Mouse (Mus musculus) kidney, embryonic 14.5 days (tissue): ENCODE data around the gene Cst11. TPM values are rescaled to one million over a fixed set of nuclear protein-coding genes. Genes with fewer than 3 reads are reported as not detected.

Source experiments
- polyA plus RNA-seq: library from polyadenylated mRNA; unstranded; fragments of >200 nt; fragmentation: Nextera tagmentation; extraction: Ambion mirVana; gene quantifications from 2 replicates; pipeline ENCODE4 v1.2.1, GENCODE M21; 2014

Gene Cst11
- polyA plus RNA-seq, 1 experiment from 2014 or later = not detected

Other genes starting within 250 kb of the Cst11 start
- gene Nxt1, start 98.9 kb downstream of the Cst11 start, polyA plus RNA-seq = 109 and 136 TPM in 2 replicates
- 13.8 and 25.9 TPM in 2 replicates for gene Gzf1, start 90.5 kb downstream of the Cst11 start, polyA plus RNA-seq
- gene Napb, start 39.0 kb downstream of the Cst11 start, polyA plus RNA-seq = 1.8 and 2.7 TPM in 2 replicates
- gene Cstl1, start 21.1 kb downstream of the Cst11 start, polyA plus RNA-seq = not detected in 2 replicates
- gene 8030411F24Rik, start 10.5 kb upstream of the Cst11 start, polyA plus RNA-seq = not detected in 2 replicates
- not detected in 2 replicates for gene Cst12, start 17.9 kb upstream of the Cst11 start, polyA plus RNA-seq
- not detected in 2 replicates for gene Cst8, start 27.3 kb upstream of the Cst11 start, polyA plus RNA-seq
- not detected in 2 replicates for gene Cst13, start 48.6 kb upstream of the Cst11 start, polyA plus RNA-seq
- not detected in 2 replicates for gene Cst9, start 63.6 kb upstream of the Cst11 start, polyA plus RNA-seq
- not detected in 2 replicates for gene 9230104L09Rik, start 93.5 kb upstream of the Cst11 start, polyA plus RNA-seq
- gene Cst3, start 104.2 kb upstream of the Cst11 start, polyA plus RNA-seq = 391 and 459 TPM in 2 replicates
- gene Gm1330, start 231.8 kb upstream of the Cst11 start, polyA plus RNA-seq = not detected in 2 replicates
- gene Gm10750, start 245.7 kb upstream of the Cst11 start, polyA plus RNA-seq = not detected in 2 replicates